Mouse (Mus musculus): ENCODE measurements around the gene Rpl39.
"Not testable (repeated sequence)": the region's sequence is repeated elsewhere in the genome, so short reads cannot be mapped to it uniquely, and the experiment has no call there.

Rpl39 gene

GRCm38 (mm10) chrX:37084927-37085660, at the start of gene Rpl39:
TSS of gene Rpl39 (minus strand) at chrX:37085402.
- CTCF ChIA-PET, result no interaction called here

GRCm38 (mm10) chrX:37126671-37127358, 41.6 kb upstream of the Rpl39 start, which contains the start of gene Nkap:
TSS of gene Nkap (plus strand) at chrX:37126795.
- CTCF ChIA-PET, result no interaction called here

GRCm38 (mm10) chrX:37125511-37125910, 40.3 kb upstream of the Rpl39 start:
- CTCF ChIA-PET, result no interaction called here

- CTCF ChIA-PET, result interaction anchor here (0.7 kb wide), 1 partner anchor 29 kb away, joined by 3 read pairs; no protein-coding TSS in a partner anchor
Observed at GRCm38 (mm10) chrX:37120212-37120611, 35.0 kb upstream of the Rpl39 start.

GRCm38 (mm10) chrX:37119585-37119984, 34.4 kb upstream of the Rpl39 start:
- CTCF ChIA-PET, result interaction anchor here (0.5 kb wide), 1 partner anchor 21 kb away, joined by 9 read pairs; no protein-coding TSS in a partner anchor

- CTCF ChIA-PET, result no interaction called here
Observed at GRCm38 (mm10) chrX:37117085-37117484, 31.9 kb upstream of the Rpl39 start.

GRCm38 (mm10) chrX:37110881-37111193, 25.6 kb upstream of the Rpl39 start:
- CTCF ChIA-PET, result no interaction called here

GRCm38 (mm10) chrX:37110193-37110880, 25.1 kb upstream of the Rpl39 start, which contains the start of gene Upf3b:
TSS of gene Upf3b (minus strand) at chrX:37110322.
- CTCF ChIA-PET, result interaction anchor here (1.0 kb wide), 1 partner anchor 15 kb away, joined by 5 read pairs; no protein-coding TSS in a partner anchor

GRCm38 (mm10) chrX:37109526-37110192, 24.5 kb upstream of the Rpl39 start:
- CTCF ChIA-PET, result interaction anchor here (1.0 kb wide), 1 partner anchor 14 kb away, joined by 5 read pairs; no protein-coding TSS in a partner anchor

GRCm38 (mm10) chrX:37103826-37104225, 18.6 kb upstream of the Rpl39 start:
- CTCF ChIA-PET, result no interaction called here

GRCm38 (mm10) chrX:37098681-37099080, 13.5 kb upstream of the Rpl39 start:
- CTCF ChIA-PET, result interaction anchor here (0.6 to 0.7 kb wide), 2 partner anchors 21 to 205 kb away, joined by 3 to 9 read pairs; no protein-coding TSS in a partner anchor

- CTCF ChIA-PET, result interaction anchor here (1.8 kb wide), 1 partner anchor 15 kb away, joined by 5 read pairs; the partner anchor contains the start of gene Upf3b
Observed at GRCm38 (mm10) chrX:37095106-37095768, 10.0 kb upstream of the Rpl39 start.

GRCm38 (mm10) chrX:37091457-37091856, 6.3 kb upstream of the Rpl39 start:
- CTCF ChIA-PET, result no interaction called here

- CTCF ChIA-PET, result no interaction called here
Observed at GRCm38 (mm10) chrX:37088778-37089177, 3.6 kb upstream of the Rpl39 start.

GRCm38 (mm10) chrX:37085665-37086064, 463 bp upstream of the Rpl39 start:
- CTCF ChIA-PET, result no interaction called here

GRCm38 (mm10) chrX:37084318-37084926, 780 bp downstream of the Rpl39 start:
- CTCF ChIA-PET, result no interaction called here

GRCm38 (mm10) chrX:37081194-37081593, 4.0 kb downstream of the Rpl39 start:
- CTCF ChIA-PET, result no interaction called here

GRCm38 (mm10) chrX:37080345-37080744, 4.9 kb downstream of the Rpl39 start:
- CTCF ChIA-PET, result not testable (repeated sequence)

- CTCF ChIA-PET, result interaction anchor here (0.7 kb wide), 1 partner anchor 170 kb away, joined by 4 read pairs; no protein-coding TSS in a partner anchor
Observed at GRCm38 (mm10) chrX:37076651-37077050, 8.6 kb downstream of the Rpl39 start.

- CTCF ChIA-PET, result no interaction called here
Observed at GRCm38 (mm10) chrX:37074262-37074892, 10.8 kb downstream of the Rpl39 start.
